Mouse (Mus musculus) lung, embryonic 15.5 days (tissue): Measurements from ENCODE around the gene Klb. TPM values are rescaled to one million over a fixed set of nuclear protein-coding genes. Genes with fewer than 3 reads are reported as not detected.

Source experiments
- ATAC-seq: fragments of 200-750 bp; cut with Nextera tagmentation; 2 replicates; pipeline ENCODE4 v1.8.0; 2017; ENCODE audit warnings: moderate number of reproducible peaks, borderline replicate concordance; ENCODE audit not compliant: low FRiP score, low TSS enrichment; ENCODE audit errors: extremely low read depth
- H3K27ac ChIP-seq: fragments of 300-500 bp; sonication (generic); 2 replicates; pipeline ENCODE4 v1.5.1; 2015; ENCODE audit warnings: moderate library complexity, mild to moderate bottlenecking, inconsistent platforms
- H3K27me3 ChIP-seq: fragments of 300-500 bp; sonication (generic); 2 replicates; pipeline ENCODE4 v1.6.1; 2015; ENCODE audit warnings: inconsistent platforms
- H3K36me3 ChIP-seq: fragments of 300-500 bp; sonication (generic); 2 replicates; pipeline ENCODE4 v1.6.1; 2015; ENCODE audit warnings: inconsistent platforms
- H3K4me1 ChIP-seq: fragments of 300-500 bp; sonication (generic); 2 replicates; pipeline ENCODE4 v1.6.1; 2015; ENCODE audit warnings: inconsistent platforms
- H3K4me2 ChIP-seq: fragments of 300-500 bp; sonication (generic); 2 replicates; pipeline ENCODE4 v1.6.1; 2015; ENCODE audit warnings: inconsistent platforms, mild to moderate bottlenecking, moderate library complexity
- H3K4me3 ChIP-seq: fragments of 300-500 bp; sonication (generic); 2 replicates; pipeline ENCODE4 v1.5.1; 2015; ENCODE audit warnings: mild to moderate bottlenecking, inconsistent platforms
- H3K9ac ChIP-seq: fragments of 300-500 bp; sonication (generic); 2 replicates; pipeline ENCODE4 v1.6.1; 2015; ENCODE audit warnings: inconsistent platforms
- H3K9me3 ChIP-seq: fragments of 300-500 bp; sonication (generic); 2 replicates; pipeline ENCODE4 v1.6.1; 2016; ENCODE audit warnings: inconsistent platforms
- WGBS: fragments of 180-500 bp; shearing (Covaris S2); methylation state at CpG from one replicate; pipeline ENCODE4 v1.1.7; 2015; 5-methylcytosine and 5-hydroxymethylcytosine counted together
- polyA plus RNA-seq: library from polyadenylated mRNA; unstranded; fragments of >200 nt; fragmentation: Nextera tagmentation; extraction: Ambion mirVana; gene quantifications from 2 replicates; pipeline ENCODE4 v1.2.1, GENCODE M21; 2015

The Klb gene
- polyA plus RNA-seq, 1 experiment from 2014 or later: not detected

- ATAC-seq: no peak
- 73% methylated on average over 2 of the region's 2 CpGs for WGBS
- no peak overlapping the region for H3K9ac ChIP-seq
- H3K27ac ChIP-seq: no peak overlapping the region
- peaks cover 33% of the 10 kb centered on the region for H3K36me3 ChIP-seq
- H3K9me3 ChIP-seq: no peaks in the 10 kb centered on the region
- no peak overlapping the region for H3K4me3 ChIP-seq
- no peak overlapping the region for H3K4me2 ChIP-seq
- peaks cover 17% of the 10 kb centered on the region for H3K4me1 ChIP-seq
- H3K27me3 ChIP-seq: no peaks in the 10 kb centered on the region
These were observed 37.6 kb downstream of the Klb start for GRCm38 (mm10) chr5:65385704-65386103.

GRCm38 (mm10) chr5:65387008-65387867 lies 39.1 kb downstream of the Klb start:
- no peak overlapping the region for H3K9ac ChIP-seq

GRCm38 (mm10) chr5:65390648-65391644 lies 42.8 kb downstream of the Klb start, which contains the start of the genes Rpl9 and Lias:
Rpl9 (minus strand) TSS chr5:65391444.
Lias (plus strand) TSS chr5:65391497.
- H3K36me3 ChIP-seq: peaks cover 44% of the 10 kb centered on the region
- WGBS: under 1% methylated on average over 83 of the region's 83 CpGs

More at GRCm38 (mm10) chr5:65387008-65387867, 39.1 kb downstream of the Klb start:
- ATAC-seq: no peak
- Histone ChIP-seq H3K4me1 (peaks cover 19% of the 10 kb centered on the region), H3K4me2 (no peak overlapping the region), H3K27ac (no peak overlapping the region), H3K4me3 (no peak overlapping the region), H3K9me3 (no peaks in the 10 kb centered on the region), H3K36me3 (peaks cover 33% of the 10 kb centered on the region), H3K27me3 (no peaks in the 10 kb centered on the region)
- 76% methylated on average over 6 of the region's 6 CpGs for WGBS

GRCm38 (mm10) chr5:65391753-65392152 lies 43.6 kb downstream of the Klb start:
- Histone ChIP-seq H3K27ac (peak overlapping the region; percentile 67), H3K9me3 (no peaks in the 10 kb centered on the region), H3K27me3 (no peaks in the 10 kb centered on the region), H3K4me3 (peak overlapping the region; percentile 87), H3K9ac (peak overlapping the region; percentile 71), H3K36me3 (peaks cover 48% of the 10 kb centered on the region), H3K4me2 (peak overlapping the region; percentile 82), H3K4me1 (peaks cover 19% of the 10 kb centered on the region)
- ATAC-seq: peak; percentile 47; the same call in 1 of the 2 replicates
- WGBS: 2% methylated on average over 12 of the region's 12 CpGs

More at GRCm38 (mm10) chr5:65390648-65391644, 42.8 kb downstream of the Klb start, which contains the start of the genes Rpl9 and Lias:
- peak within 1 kb of the TSS; percentile 76 for H3K27ac ChIP-seq
- H3K27me3 ChIP-seq: no peaks in the 10 kb centered on the region
- peak within 1 kb of the TSS; percentile 82 for H3K4me2 ChIP-seq
- H3K4me3 ChIP-seq: peak within 1 kb of the TSS; percentile 87
- ATAC-seq: peak; percentile 97
- peak within 1 kb of the TSS; percentile 98 for H3K9ac ChIP-seq
- no peaks in the 10 kb centered on the region for H3K9me3 ChIP-seq
- H3K4me1 ChIP-seq: peaks cover 19% of the 10 kb centered on the region

- Histone ChIP-seq H3K27ac (no peak overlapping the region), H3K36me3 (peaks cover 37% of the 10 kb centered on the region), H3K9me3 (no peaks in the 10 kb centered on the region), H3K4me3 (no peak overlapping the region), H3K4me1 (peaks cover 12% of the 10 kb centered on the region), H3K27me3 (no peaks in the 10 kb centered on the region), H3K4me2 (no peak overlapping the region), H3K9ac (no peak overlapping the region)
- ATAC-seq: no peak
- 83% methylated on average over 7 of the region's 7 CpGs for WGBS
These were observed 46.3 kb downstream of the Klb start for GRCm38 (mm10) chr5:65394425-65394824.

GRCm38 (mm10) chr5:65401251-65401994 lies 53.3 kb downstream of the Klb start:
- no peak overlapping the region for H3K4me3 ChIP-seq
- H3K9me3 ChIP-seq: no peaks in the 10 kb centered on the region
- peak; percentile 64; the same call in 1 of the 2 replicates for ATAC-seq
- H3K9ac ChIP-seq: no peak overlapping the region
- H3K4me2 ChIP-seq: no peak overlapping the region
- 26% methylated on average over 2 of the region's 2 CpGs for WGBS
- H3K27me3 ChIP-seq: no peaks in the 10 kb centered on the region
- peaks cover 60% of the 10 kb centered on the region for H3K36me3 ChIP-seq
- H3K27ac ChIP-seq: no peak overlapping the region
- no peaks in the 10 kb centered on the region for H3K4me1 ChIP-seq

- Histone ChIP-seq H3K4me2 (no peak overlapping the region), H3K27me3 (no peaks in the 10 kb centered on the region), H3K9me3 (no peaks in the 10 kb centered on the region), H3K36me3 (peaks cover 62% of the 10 kb centered on the region), H3K4me3 (no peak overlapping the region), H3K9ac (no peak overlapping the region), H3K4me1 (no peaks in the 10 kb centered on the region), H3K27ac (no peak overlapping the region)
- whole genome bisulfite sequencing: 75% methylated on average over 12 of the region's 12 CpGs
- ATAC-seq: no peak
These were observed 59.9 kb downstream of the Klb start for GRCm38 (mm10) chr5:65407989-65408388.

GRCm38 (mm10) chr5:65415653-65416458 lies 67.7 kb downstream of the Klb start:
- Histone ChIP-seq H3K36me3 (peaks cover 36% of the 10 kb centered on the region), H3K9me3 (no peaks in the 10 kb centered on the region), H3K27ac (peak overlapping the region; percentile 72), H3K4me2 (peak overlapping the region; percentile 14; the same call in 1 of the 2 replicates), H3K9ac (peak overlapping the region; percentile 11; the same call in 1 of the 2 replicates), H3K4me3 (no peak overlapping the region), H3K4me1 (peaks cover 9% of the 10 kb centered on the region), H3K27me3 (no peaks in the 10 kb centered on the region)
- 22% methylated on average over 26 of the region's 26 CpGs for WGBS
- ATAC-seq: peak; percentile 84

GRCm38 (mm10) chr5:65419136-65419535 lies 71.0 kb downstream of the Klb start:
- ATAC-seq: no peak
- Histone ChIP-seq H3K36me3 (peaks cover 50% of the 10 kb centered on the region), H3K9me3 (no peaks in the 10 kb centered on the region), H3K4me2 (no peak overlapping the region), H3K9ac (no peak overlapping the region), H3K4me3 (no peak overlapping the region), H3K27me3 (no peaks in the 10 kb centered on the region), H3K4me1 (peaks cover 9% of the 10 kb centered on the region), H3K27ac (no peak overlapping the region)
- 78% methylated on average over 10 of the region's 10 CpGs for WGBS

- H3K4me2 ChIP-seq: no peak overlapping the region
- no peaks in the 10 kb centered on the region for H3K9me3 ChIP-seq
- no peak overlapping the region for H3K4me3 ChIP-seq
- peaks cover 55% of the 10 kb centered on the region for H3K36me3 ChIP-seq
- no peak overlapping the region for H3K9ac ChIP-seq
- 79% methylated on average over 6 of the region's 6 CpGs for WGBS
- no peak overlapping the region for H3K27ac ChIP-seq
- peaks cover 5% of the 10 kb centered on the region for H3K4me1 ChIP-seq
- ATAC-seq: no peak
- H3K27me3 ChIP-seq: no peaks in the 10 kb centered on the region
These were observed 72.7 kb downstream of the Klb start for GRCm38 (mm10) chr5:65420822-65421221.
